Mouse (Mus musculus): ENCODE measurements around the gene H2-Ob. TPM values are rescaled to one million over a fixed set of nuclear protein-coding genes. Genes with fewer than 3 reads are reported as not detected.
"Not testable (repeated sequence)": the region's sequence is repeated elsewhere in the genome, so short reads cannot be mapped to it uniquely, and the experiment has no call there.

The H2-Ob gene
- polyA plus RNA-seq, 1 experiment from 2014 or later = 0.15 TPM

- not testable (repeated sequence) for H3K36me3 ChIP-seq; ATAC-seq (ENCODE audit: insufficient number of reproducible peaks, low FRiP score); H3K9ac ChIP-seq; H3K27ac ChIP-seq (ENCODE audit: poor library complexity, severe bottlenecking); H3K4me1 ChIP-seq (replicated peaks); H3K4me3 ChIP-seq; H3K4me2 ChIP-seq
- peaks cover 17% of the 10 kb centered on the region for H3K9me3 ChIP-seq (replicated peaks)
- peaks cover 15% of the 10 kb centered on the region for H3K27me3 ChIP-seq (replicated peaks)
- 91% methylated on average over 6 of the region's 16 CpGs for WGBS
These were observed 18.3 kb upstream of the H2-Ob start for GRCm38 (mm10) chr17:34220401-34220800.

GRCm38 (mm10) chr17:34224816-34225215, 13.9 kb upstream of the H2-Ob start:
- 86% methylated on average over 3 of the region's 3 CpGs for WGBS
- Histone ChIP-seq H3K4me1 (replicated peaks) (no peaks in the 10 kb centered on the region), H3K36me3 (no peaks in the 10 kb centered on the region), H3K27ac (ENCODE audit: poor library complexity, severe bottlenecking) (no peak overlapping the region), H3K4me3 (no peak overlapping the region), H3K9ac (no peak overlapping the region), H3K27me3 (replicated peaks) (no peaks in the 10 kb centered on the region), H3K4me2 (no peak overlapping the region), H3K9me3 (replicated peaks) (peaks cover 13% of the 10 kb centered on the region)
- no peak for ATAC-seq (ENCODE audit: insufficient number of reproducible peaks, low FRiP score)

- Histone ChIP-seq H3K4me2 (no peak overlapping the region), H3K4me1 (replicated peaks) (no peaks in the 10 kb centered on the region), H3K27me3 (replicated peaks) (no peaks in the 10 kb centered on the region), H3K9me3 (replicated peaks) (peaks cover 13% of the 10 kb centered on the region), H3K9ac (no peak overlapping the region), H3K4me3 (no peak overlapping the region), H3K27ac (ENCODE audit: poor library complexity, severe bottlenecking) (no peak overlapping the region), H3K36me3 (no peaks in the 10 kb centered on the region)
- WGBS = 90% methylated on average over 8 of the region's 8 CpGs
- no peak for ATAC-seq (ENCODE audit: insufficient number of reproducible peaks, low FRiP score)
These were observed 13.3 kb upstream of the H2-Ob start for GRCm38 (mm10) chr17:34225426-34225825.

GRCm38 (mm10) chr17:34225911-34226310, 12.8 kb upstream of the H2-Ob start:
- not testable (repeated sequence) for H3K9ac ChIP-seq; H3K4me2 ChIP-seq; H3K27ac ChIP-seq (ENCODE audit: poor library complexity, severe bottlenecking); ATAC-seq (ENCODE audit: insufficient number of reproducible peaks, low FRiP score); H3K4me3 ChIP-seq; H3K27me3 ChIP-seq (replicated peaks); H3K36me3 ChIP-seq; H3K4me1 ChIP-seq (replicated peaks)
- 96% methylated on average over 14 of the region's 23 CpGs for WGBS
- H3K9me3 ChIP-seq (replicated peaks) = peaks cover 13% of the 10 kb centered on the region

- not testable (repeated sequence) for ATAC-seq (ENCODE audit: insufficient number of reproducible peaks, low FRiP score); H3K9me3 ChIP-seq (replicated peaks); H3K4me1 ChIP-seq (replicated peaks); H3K4me2 ChIP-seq; H3K4me3 ChIP-seq; H3K27me3 ChIP-seq (replicated peaks); H3K9ac ChIP-seq; H3K36me3 ChIP-seq; H3K27ac ChIP-seq (ENCODE audit: poor library complexity, severe bottlenecking)
- 89% methylated on average over 9 of the region's 9 CpGs for WGBS
These were observed 7.7 kb upstream of the H2-Ob start for GRCm38 (mm10) chr17:34230971-34231370.

GRCm38 (mm10) chr17:34232021-34232420, 6.7 kb upstream of the H2-Ob start:
- H3K27ac ChIP-seq (ENCODE audit: poor library complexity, severe bottlenecking); H3K36me3 ChIP-seq; H3K27me3 ChIP-seq (replicated peaks); H3K9ac ChIP-seq; H3K9me3 ChIP-seq (replicated peaks); H3K4me2 ChIP-seq; ATAC-seq (ENCODE audit: insufficient number of reproducible peaks, low FRiP score); H3K4me1 ChIP-seq (replicated peaks); H3K4me3 ChIP-seq: not testable (repeated sequence)
- WGBS = 91% methylated on average over 7 of the region's 7 CpGs

- WGBS = 58% methylated on average over 9 of the region's 9 CpGs
- ATAC-seq (ENCODE audit: insufficient number of reproducible peaks, low FRiP score) = no peak
- no peaks in the 10 kb centered on the region for H3K4me1 ChIP-seq (replicated peaks)
These were observed 3.8 kb upstream of the H2-Ob start for GRCm38 (mm10) chr17:34234926-34235325.

GRCm38 (mm10) chr17:34236691-34237090, 2.0 kb upstream of the H2-Ob start:
- no peak overlapping the region for H3K9ac ChIP-seq
- peaks cover 11% of the 10 kb centered on the region; the same call in 1 of the 2 replicates for H3K9me3 ChIP-seq (replicated peaks)
- no peaks in the 10 kb centered on the region for H3K27me3 ChIP-seq (replicated peaks)
- WGBS = 70% methylated on average over 5 of the region's 5 CpGs
- no peak overlapping the region for H3K4me2 ChIP-seq
- H3K36me3 ChIP-seq = no peaks in the 10 kb centered on the region
- H3K27ac ChIP-seq (ENCODE audit: poor library complexity, severe bottlenecking) = no peak overlapping the region
- ATAC-seq (ENCODE audit: insufficient number of reproducible peaks, low FRiP score) = no peak
- H3K4me1 ChIP-seq (replicated peaks) = no peaks in the 10 kb centered on the region
- no peak overlapping the region for H3K4me3 ChIP-seq

More at GRCm38 (mm10) chr17:34234926-34235325, 3.8 kb upstream of the H2-Ob start:
- Histone ChIP-seq H3K9me3 (replicated peaks) (0 out of 2 replicates have a peak, but pooled peaks cover 8% of the 10 kb centered on the region), H3K4me2 (no peak overlapping the region), H3K4me3 (no peak overlapping the region), H3K36me3 (no peaks in the 10 kb centered on the region), H3K27ac (ENCODE audit: poor library complexity, severe bottlenecking) (no peak overlapping the region), H3K27me3 (replicated peaks) (no peaks in the 10 kb centered on the region), H3K9ac (no peak overlapping the region)

- Histone ChIP-seq H3K9ac (no peak overlapping the region), H3K4me2 (no peak overlapping the region), H3K27me3 (replicated peaks) (no peaks in the 10 kb centered on the region), H3K27ac (ENCODE audit: poor library complexity, severe bottlenecking) (no peak overlapping the region), H3K4me3 (no peak overlapping the region), H3K36me3 (no peaks in the 10 kb centered on the region), H3K4me1 (replicated peaks) (no peaks in the 10 kb centered on the region), H3K9me3 (replicated peaks) (peaks cover 16% of the 10 kb centered on the region; the same call in 1 of the 2 replicates)
- no peak for ATAC-seq (ENCODE audit: insufficient number of reproducible peaks, low FRiP score)
- WGBS = 83% methylated on average over 3 of the region's 3 CpGs
These were observed 962 bp upstream of the H2-Ob start for GRCm38 (mm10) chr17:34237741-34238140.

- Histone ChIP-seq H3K27ac (ENCODE audit: poor library complexity, severe bottlenecking) (no peak overlapping the region), H3K36me3 (no peaks in the 10 kb centered on the region), H3K27me3 (replicated peaks) (no peaks in the 10 kb centered on the region), H3K4me3 (no peak overlapping the region), H3K9me3 (replicated peaks) (peaks cover 8% of the 10 kb centered on the region; the same call in 1 of the 2 replicates), H3K4me2 (no peak overlapping the region), H3K4me1 (replicated peaks) (no peaks in the 10 kb centered on the region), H3K9ac (no peak overlapping the region)
- no peak for ATAC-seq (ENCODE audit: insufficient number of reproducible peaks, low FRiP score)
- WGBS = 52% methylated on average over 10 of the region's 10 CpGs
These were observed 918 bp downstream of the H2-Ob start for GRCm38 (mm10) chr17:34239601-34240041.

GRCm38 (mm10) chr17:34240366-34240765, 1.7 kb downstream of the H2-Ob start:
- no peak for ATAC-seq (ENCODE audit: insufficient number of reproducible peaks, low FRiP score)
- Histone ChIP-seq H3K4me2 (no peak overlapping the region), H3K4me1 (replicated peaks) (no peaks in the 10 kb centered on the region), H3K27ac (ENCODE audit: poor library complexity, severe bottlenecking) (no peak overlapping the region), H3K9me3 (replicated peaks) (peaks cover 8% of the 10 kb centered on the region; the same call in 1 of the 2 replicates), H3K4me3 (no peak overlapping the region), H3K27me3 (replicated peaks) (no peaks in the 10 kb centered on the region), H3K36me3 (no peaks in the 10 kb centered on the region), H3K9ac (no peak overlapping the region)
- WGBS = 60% methylated on average over 3 of the region's 3 CpGs

GRCm38 (mm10) chr17:34240916-34241315, 2.2 kb downstream of the H2-Ob start:
- no peak overlapping the region for H3K27ac ChIP-seq (ENCODE audit: poor library complexity, severe bottlenecking)
- H3K4me3 ChIP-seq = no peak overlapping the region
- H3K4me1 ChIP-seq (replicated peaks) = no peaks in the 10 kb centered on the region
- peaks cover 8% of the 10 kb centered on the region; the same call in 1 of the 2 replicates for H3K9me3 ChIP-seq (replicated peaks)
- no peaks in the 10 kb centered on the region for H3K36me3 ChIP-seq
- no peak overlapping the region for H3K4me2 ChIP-seq
- ATAC-seq (ENCODE audit: insufficient number of reproducible peaks, low FRiP score) = no peak
- 74% methylated on average over 6 of the region's 6 CpGs for WGBS
- no peaks in the 10 kb centered on the region for H3K27me3 ChIP-seq (replicated peaks)
- no peak overlapping the region for H3K9ac ChIP-seq

All from heart, embryonic 12.5 days (tissue).